Comparison of ENCODE assay signal across 8 mouse cellular contexts in genomic region chr2:26315925-26316311, GRCm38 (mm10). TPM values are rescaled to one million over a fixed set of nuclear protein-coding genes. Genes with fewer than 3 reads are reported as not detected.
DNase-seq lines count a peak whose midpoint lies in the region; ATAC-seq and TF ChIP-seq lines count a peak whose summit lies in the region.

No protein-coding gene starts in this region.

- no peaks in the 10 kb centered on the region for H3K9me3 ChIP-seq in CH12.LX (replicated peaks; ENCODE audit: low read length)
- H3K9me3 ChIP-seq in embryonic facial prominence, embryonic 11.5 days (replicated peaks; ENCODE audit: control insufficient read depth, low read length): no peaks in the 10 kb centered on the region
- H3K9me3 ChIP-seq in heart, embryonic 15.5 days (replicated peaks): no peaks in the 10 kb centered on the region
- H3K9me3 ChIP-seq in stomach, embryonic 15.5 days: no peaks in the 10 kb centered on the region

- H3K4me2 ChIP-seq in CH12.LX (ENCODE audit: insufficient read depth, low read depth, poor library complexity, severe bottlenecking): peak overlapping the region; percentile 43
- peak overlapping the region; percentile 95 for H3K4me2 ChIP-seq in embryonic facial prominence, embryonic 11.5 days (ENCODE audit: low read depth, low read length)
- H3K4me2 ChIP-seq in heart, embryonic 15.5 days: peak overlapping the region; percentile 78
- peak overlapping the region; percentile 83 for H3K4me2 ChIP-seq in stomach, embryonic 15.5 days

- no peak for TF ChIP-seq RAD21 in CH12.LX (IDR thresholded peaks at IDR 0.05; ENCODE audit: low read depth, low read length)

- WGBS in embryonic facial prominence, embryonic 11.5 days: 0% methylated on average over 11 of the region's 11 CpGs
- 2% methylated on average over 11 of the region's 11 CpGs for WGBS in heart, embryonic 15.5 days
- WGBS in stomach, embryonic 15.5 days: 2% methylated on average over 11 of the region's 11 CpGs

- ATAC-seq in embryonic facial prominence, embryonic 11.5 days (replicated peaks; ENCODE audit: insufficient number of reproducible peaks, low FRiP score, low TSS enrichment, low read depth): peak; percentile 20
- peak; percentile 23 for ATAC-seq in heart, embryonic 15.5 days (replicated peaks; ENCODE audit: insufficient number of reproducible peaks, insufficient read depth, low FRiP score, low read depth)
- peak; percentile 49 for ATAC-seq in stomach, embryonic 15.5 days (ENCODE audit: insufficient read depth, low FRiP score, low read depth)

- H3K27ac ChIP-seq in CH12.LX (ENCODE audit: insufficient read depth, low read depth): no peak overlapping the region
- peak overlapping the region; percentile 96 for H3K27ac ChIP-seq in embryonic facial prominence, embryonic 11.5 days (replicated peaks; ENCODE audit: low read depth, low read length)
- peak overlapping the region; percentile 96 for H3K27ac ChIP-seq in heart, embryonic 15.5 days
- H3K27ac ChIP-seq in stomach, embryonic 15.5 days: peak overlapping the region; percentile 96

- peak overlapping the region; percentile 60; the same call in 1 of the 2 replicates for H3K9ac ChIP-seq in CH12.LX (ENCODE audit: insufficient read depth, low read depth)
- H3K9ac ChIP-seq in embryonic facial prominence, embryonic 11.5 days (replicated peaks; ENCODE audit: low read length): peak overlapping the region; percentile 94
- H3K9ac ChIP-seq in heart, embryonic 15.5 days: peak overlapping the region; percentile 96
- peak overlapping the region; percentile 84 for H3K9ac ChIP-seq in stomach, embryonic 15.5 days

- H3K79me2 ChIP-seq in CH12.LX (replicated peaks; ENCODE audit: control insufficient read depth, extremely low read depth, insufficient read depth, poor library complexity, severe bottlenecking): no peaks in the 10 kb centered on the region

- H3K27me3 ChIP-seq in CH12.LX (replicated peaks): peaks cover 63% of the 10 kb centered on the region
- no peaks in the 10 kb centered on the region for H3K27me3 ChIP-seq in embryonic facial prominence, embryonic 11.5 days (ENCODE audit: control insufficient read depth, insufficient read depth, low read length)
- no peaks in the 10 kb centered on the region for H3K27me3 ChIP-seq in heart, embryonic 15.5 days
- no peaks in the 10 kb centered on the region for H3K27me3 ChIP-seq in stomach, embryonic 15.5 days (replicated peaks)

- TF ChIP-seq EP300 in CH12.LX (IDR thresholded peaks at IDR 0.05; ENCODE audit: low read length): no peak

- DNase-seq in CH12.LX (ENCODE audit: extremely low read depth): no peak
- peak; percentile 52 for DNase-seq in R1 (ENCODE audit: low read depth, low spot score)
- DNase-seq in embryonic facial prominence, embryonic 11.5 days (ENCODE audit: low spot score): peak; percentile 32
- DNase-seq in kidney, postnatal 14 days: peak; percentile 69
- peak; percentile 69 for DNase-seq in lung, postnatal 36 days
- no peak for DNase-seq in layer of hippocampus, adult 18-20 months (ENCODE audit: low spot score in 2 of 2)

- dilution Hi-C loops in CH12.LX (cut with MboI; ENCODE audit: extremely low pct_ligation_motif_present, extremely low pct_unique_long_range_greater_than_20kb, low sequenced_read_pairs): no loop called here

- no peaks in the 10 kb centered on the region for H3K36me3 ChIP-seq in CH12.LX (replicated peaks in 1 of 2; ENCODE audit: control insufficient read depth in 1 of 2, insufficient read depth in 1 of 2, low read length in 1 of 2)
- no peaks in the 10 kb centered on the region for H3K36me3 ChIP-seq in embryonic facial prominence, embryonic 11.5 days (replicated peaks; ENCODE audit: control insufficient read depth, insufficient read depth, low read depth, low read length)
- H3K36me3 ChIP-seq in heart, embryonic 15.5 days: no peaks in the 10 kb centered on the region
- no peaks in the 10 kb centered on the region for H3K36me3 ChIP-seq in stomach, embryonic 15.5 days

- TF ChIP-seq POLR2A in CH12.LX (IDR thresholded peaks at IDR 0.05; ENCODE audit: low read depth, low read length): no peak

- in situ Hi-C loops in CH12.LX (cut with MboI; ENCODE audit: low pct_ligation_motif_present, low pct_unique_long_range_greater_than_20kb, low sequenced_read_pairs): no loop called here

- TF ChIP-seq CTCF in CH12.LX (conservative IDR thresholded peaks at IDR 0.05 in 1 of 2, IDR thresholded peaks at IDR 0.05 in 1 of 2; ENCODE audit: low read depth in 2 of 2, low read length in 2 of 2): no peak

- H3K4me3 ChIP-seq in CH12.LX (replicated peaks in 1 of 3; ENCODE audit: low read depth in 2 of 3, low read length in 2 of 3, poor library complexity in 1 of 3): peak overlapping the region; percentile 50 to 71 (median 55)
- peak overlapping the region; percentile 93 for H3K4me3 ChIP-seq in embryonic facial prominence, embryonic 11.5 days (ENCODE audit: low read depth, low read length)
- peak overlapping the region; percentile 86 for H3K4me3 ChIP-seq in heart, embryonic 15.5 days
- H3K4me3 ChIP-seq in stomach, embryonic 15.5 days (replicated peaks): peak overlapping the region; percentile 88

- H3K4me1 ChIP-seq in CH12.LX (ENCODE audit: control insufficient read depth in 1 of 2, insufficient read depth in 2 of 2): peaks cover 14 to 28% of the 10 kb centered on the region in 2 experiments
- peaks cover 19% of the 10 kb centered on the region for H3K4me1 ChIP-seq in embryonic facial prominence, embryonic 11.5 days (ENCODE audit: control insufficient read depth, insufficient read depth, low read length)
- peaks cover 71% of the 10 kb centered on the region for H3K4me1 ChIP-seq in heart, embryonic 15.5 days (replicated peaks)
- H3K4me1 ChIP-seq in stomach, embryonic 15.5 days: peaks cover 36% of the 10 kb centered on the region

TF ChIP-seq in CH12.LX, 34 proteins besides CTCF, POLR2A, EP300 and RAD21 (continues in another document):
- no peak for TF ChIP-seq ZMIZ1 (IDR thresholded peaks at IDR 0.05; ENCODE audit: low read depth, low read length)
- no peak for TF ChIP-seq MAX (IDR thresholded peaks at IDR 0.05; ENCODE audit: low read length)
- no peak for TF ChIP-seq RCOR1 (conservative IDR thresholded peaks at IDR 0.05; ENCODE audit: low read depth, low read length)
- no peak for TF ChIP-seq KAT2A (IDR thresholded peaks at IDR 0.05; ENCODE audit: insufficient replicate concordance, low read length)
- TF ChIP-seq BHLHE40 (IDR thresholded peaks at IDR 0.05; ENCODE audit: low read depth, low read length): no peak
- no peak for TF ChIP-seq JUN (IDR thresholded peaks at IDR 0.05; ENCODE audit: insufficient read depth, low read depth, low read length)
- TF ChIP-seq SIN3A (IDR thresholded peaks at IDR 0.05; ENCODE audit: low read length): no peak
- no peak for TF ChIP-seq PAX5 (IDR thresholded peaks at IDR 0.05; ENCODE audit: low read length)
- TF ChIP-seq USF2 (conservative IDR thresholded peaks at IDR 0.05; ENCODE audit: low read depth, low read length): no peak
- no peak for TF ChIP-seq E2F4 (IDR thresholded peaks at IDR 0.05; ENCODE audit: insufficient replicate concordance, low read depth, low read length)
- TF ChIP-seq MEF2A (IDR thresholded peaks at IDR 0.05; ENCODE audit: borderline replicate concordance, low read depth, low read length): no peak
- no peak for TF ChIP-seq MAFK (IDR thresholded peaks at IDR 0.05; ENCODE audit: insufficient replicate concordance, low read length)
- no peak; the same call in 1 of the 2 replicates for TF ChIP-seq MXI1 (IDR thresholded peaks at IDR 0.05; ENCODE audit: low read depth, low read length)
- TF ChIP-seq CHD2 (IDR thresholded peaks at IDR 0.05; ENCODE audit: low read length): no peak
- TF ChIP-seq ZC3H11A (IDR thresholded peaks at IDR 0.05; ENCODE audit: low read depth, low read length): no peak
- no peak for TF ChIP-seq ZNF384 (IDR thresholded peaks at IDR 0.05; ENCODE audit: low read depth, low read length)
- no peak for TF ChIP-seq ELF1 (IDR thresholded peaks at IDR 0.05; ENCODE audit: low read depth, low read length)

RNA-seq across cellular contexts. Expression of gene Gpsm1, which starts 0.6 kb away (rescaled TPM):
- total RNA-seq in CH12.LX (2012; rRNA removed): 5.4 and 8.1 TPM in 2 replicates
- total RNA-seq in CH12.LX (2014; rRNA removed): 2.2 and 3.2 TPM in 2 replicates
- 3.0 and 3.6 TPM in 2 replicates for polyA plus RNA-seq in CH12.LX (2012; ENCODE audit: insufficient read length, low read depth)
- 31.7 and 39.9 TPM in 2 replicates for polyA plus RNA-seq in embryonic facial prominence, embryonic 11.5 days (2014; fragmentation: Nextera tagmentation; extraction: Ambion mirVana)
- 64.4 and 71.6 TPM in 2 replicates for polyA plus RNA-seq in heart, embryonic 15.5 days (2015; fragmentation: Nextera tagmentation; extraction: Ambion mirVana)
- 34.6 and 35.8 TPM in 2 replicates for polyA plus RNA-seq in stomach, embryonic 15.5 days (2015; fragmentation: Nextera tagmentation; extraction: Ambion mirVana)
- total RNA-seq in layer of hippocampus, adult 18-20 months (2021): 10 to 100 TPM; 37.4 to 38.4 TPM

RNA-seq across cellular contexts. Expression of gene Ccdc187, which starts 21.6 kb away (rescaled TPM):
- not detected in 2 replicates for total RNA-seq in CH12.LX (2012; rRNA removed)
- total RNA-seq in CH12.LX (2014; rRNA removed): not detected in 2 replicates
- polyA plus RNA-seq in CH12.LX (2012; ENCODE audit: insufficient read length, low read depth): not detected in 2 replicates
- polyA plus RNA-seq in embryonic facial prominence, embryonic 11.5 days (2014; fragmentation: Nextera tagmentation; extraction: Ambion mirVana): 0.13 TPM in 1 of 2 replicates, not detected in the other
- 0.08 and 0.15 TPM in 2 replicates for polyA plus RNA-seq in heart, embryonic 15.5 days (2015; fragmentation: Nextera tagmentation; extraction: Ambion mirVana)
- polyA plus RNA-seq in stomach, embryonic 15.5 days (2015; fragmentation: Nextera tagmentation; extraction: Ambion mirVana): 0.57 and 0.61 TPM in 2 replicates
- under 1 TPM; 0.63 to 0.82 TPM for total RNA-seq in layer of hippocampus, adult 18-20 months (2021)

RNA-seq across cellular contexts. Expression of gene Dnlz, which starts 36.0 kb away (rescaled TPM):
- total RNA-seq in CH12.LX (2012; rRNA removed): 17.1 and 20.3 TPM in 2 replicates
- total RNA-seq in CH12.LX (2014; rRNA removed): 15.1 TPM in 2 replicates
- polyA plus RNA-seq in CH12.LX (2012; ENCODE audit: insufficient read length, low read depth): 16.5 and 17.8 TPM in 2 replicates
- polyA plus RNA-seq in embryonic facial prominence, embryonic 11.5 days (2014; fragmentation: Nextera tagmentation; extraction: Ambion mirVana): 25.1 and 29.8 TPM in 2 replicates
- 22.1 and 27.9 TPM in 2 replicates for polyA plus RNA-seq in heart, embryonic 15.5 days (2015; fragmentation: Nextera tagmentation; extraction: Ambion mirVana)
- 22.2 and 25.1 TPM in 2 replicates for polyA plus RNA-seq in stomach, embryonic 15.5 days (2015; fragmentation: Nextera tagmentation; extraction: Ambion mirVana)
- total RNA-seq in layer of hippocampus, adult 18-20 months (2021): 10 to 100 TPM; 26.0 to 28.4 TPM

RNA-seq across cellular contexts. Expression of gene Card9, which starts 44.8 kb away (rescaled TPM):
- total RNA-seq in CH12.LX (2012; rRNA removed): 0.42 and 0.59 TPM in 2 replicates
- total RNA-seq in CH12.LX (2014; rRNA removed): 0.15 and 0.32 TPM in 2 replicates
- 0.38 and 0.44 TPM in 2 replicates for polyA plus RNA-seq in CH12.LX (2012; ENCODE audit: insufficient read length, low read depth)
- 0.40 and 0.41 TPM in 2 replicates for polyA plus RNA-seq in embryonic facial prominence, embryonic 11.5 days (2014; fragmentation: Nextera tagmentation; extraction: Ambion mirVana)
- 0.60 and 1.7 TPM in 2 replicates for polyA plus RNA-seq in heart, embryonic 15.5 days (2015; fragmentation: Nextera tagmentation; extraction: Ambion mirVana)
- 1.6 and 1.8 TPM in 2 replicates for polyA plus RNA-seq in stomach, embryonic 15.5 days (2015; fragmentation: Nextera tagmentation; extraction: Ambion mirVana)
- 1 to 10 TPM; 1.5 to 3.5 TPM for total RNA-seq in layer of hippocampus, adult 18-20 months (2021)

Comparison
In these comparisons a context has a peak if more than half of its experiments do, and no peak if none do; other contexts are left out.
1. DNase-seq: peak in R1 (single experiment), embryonic facial prominence, embryonic 11.5 days (single experiment), kidney, postnatal 14 days (single experiment) and lung, postnatal 36 days (single experiment); none in CH12.LX (single experiment) and layer of hippocampus, adult 18-20 months (0 of 2).
2. H3K4me2 ChIP-seq: peak in every context shown above with its lines; median percentile 95 in embryonic facial prominence, embryonic 11.5 days; 83 in stomach, embryonic 15.5 days; 78 in heart, embryonic 15.5 days; 43 in CH12.LX.
3. Peak in every context shown above with its lines, with median percentiles within 50 percentile points of each other: H3K4me3 ChIP-seq, H3K9ac ChIP-seq and ATAC-seq.